Mouse (Mus musculus) left cerebral cortex, postnatal 25 days (tissue): ENCODE measurements at regions not wholly inside any gene's neighbourhood (a gene's known extent, or its start where the extent isn't known, plus 50 kb on each side); places are given as distances from the start of the nearest gene placed in this dataset.

Experiments used
- DNase-seq, 2 experiments: peaks; one replicate each; pipeline ENCODE4 v3.0.0; 2022; ENCODE audit warnings: low spot score in 2 of 2, mixed read lengths in 1 of 2
- intact Hi-C: fragments of 180-260 bp; cut with DNase I; formaldehyde crosslinking; loops from one replicate; pipeline ENCODE4 v1.15.1; 2025

GRCm38 (mm10) chr5:136619315-136620231 lies 52.3 kb upstream of the Cux1 start:
- DNase-seq: no peak
- intact Hi-C loops: loop anchor here (5.0 kb wide), 1 partner anchor 337 kb away; no protein-coding TSS in a partner anchor

- no peak for DNase-seq
- intact Hi-C loops: loop anchor here (5.0 kb wide), 1 partner anchor 338 kb away; no protein-coding TSS in a partner anchor
Measured at GRCm38 (mm10) chr5:136620234-136620633, 52.9 kb upstream of the Cux1 start.

GRCm38 (mm10) chr5:136621336-136622125 lies 54.2 kb upstream of the Cux1 start:
- intact Hi-C loops: loop anchor here (5.0 kb wide), 1 partner anchor 339 kb away; no protein-coding TSS in a partner anchor
- no peak for DNase-seq

GRCm38 (mm10) chr5:136622152-136622551 lies 54.9 kb upstream of the Cux1 start:
- intact Hi-C loops: loop anchor here (5.0 kb wide), 1 partner anchor 340 kb away; no protein-coding TSS in a partner anchor
- no peak for DNase-seq

GRCm38 (mm10) chr5:136622721-136623542 lies 55.6 kb upstream of the Cux1 start:
- intact Hi-C loops: loop anchor here (1.0 to 5.0 kb wide), 2 partner anchors 56 to 341 kb away; partner anchors contain the start of gene Cux1

GRCm38 (mm10) chr5:136623791-136624190 lies 56.5 kb upstream of the Cux1 start:
- intact Hi-C loops: loop anchor here (1.0 to 5.0 kb wide), 2 partner anchors 56 to 341 kb away; partner anchors contain the start of gene Cux1
- no peak for DNase-seq

More at GRCm38 (mm10) chr5:136622721-136623542, 55.6 kb upstream of the Cux1 start:
- DNase-seq: peak; percentile 48 to 57

- intact Hi-C loops: no loop called here
- DNase-seq: no peak
Measured at GRCm38 (mm10) chr5:136625176-136625991, 58.1 kb upstream of the Cux1 start.

GRCm38 (mm10) chr5:136626142-136626771 lies 59.0 kb upstream of the Cux1 start:
- intact Hi-C loops: no loop called here
- no peak for DNase-seq

GRCm38 (mm10) chr5:136626891-136627290 lies 59.6 kb upstream of the Cux1 start:
- intact Hi-C loops: no loop called here
- no peak for DNase-seq

- intact Hi-C loops: no loop called here
- peak in 1 of 2 experiments; percentile 38 for DNase-seq
Measured at GRCm38 (mm10) chr5:136627671-136628292, 60.5 kb upstream of the Cux1 start.

GRCm38 (mm10) chr5:136628502-136628901 lies 61.2 kb upstream of the Cux1 start:
- no peak for DNase-seq
- intact Hi-C loops: no loop called here

GRCm38 (mm10) chr5:136632286-136632685 lies 60.7 kb upstream of the Myl10 start:
- intact Hi-C loops: no loop called here

GRCm38 (mm10) chr5:136633901-136634300 lies 59.0 kb upstream of the Myl10 start:
- peak in 1 of 2 experiments; percentile 15 for DNase-seq

More at GRCm38 (mm10) chr5:136632286-136632685, 60.7 kb upstream of the Myl10 start:
- no peak for DNase-seq

GRCm38 (mm10) chr5:136635119-136635518 lies 57.8 kb upstream of the Myl10 start:
- no peak for DNase-seq
- intact Hi-C loops: no loop called here

More at GRCm38 (mm10) chr5:136633901-136634300, 59.0 kb upstream of the Myl10 start:
- intact Hi-C loops: no loop called here

- intact Hi-C loops: no loop called here
Measured at GRCm38 (mm10) chr5:136636476-136636875, 56.5 kb upstream of the Myl10 start.

GRCm38 (mm10) chr5:136637872-136638271 lies 55.1 kb upstream of the Myl10 start:
- peak; percentile 28 to 33 for DNase-seq
- intact Hi-C loops: no loop called here

More at GRCm38 (mm10) chr5:136636476-136636875, 56.5 kb upstream of the Myl10 start:
- DNase-seq: no peak

- intact Hi-C loops: no loop called here
- no peak for DNase-seq
Measured at GRCm38 (mm10) chr5:136640871-136641619, 51.9 kb upstream of the Myl10 start.
